Mouse (Mus musculus): Measurements from ENCODE around the gene Epm2a.
"Not testable (repeated sequence)": the region's sequence is repeated elsewhere in the genome, so short reads cannot be mapped to it uniquely, and the experiment has no call there.

Epm2a gene

GRCm38 (mm10) chr10:11343205-11344141, at the start of gene Epm2a:
TSS of gene Epm2a (plus strand) at chr10:11343404.
- peak; percentile 88 to 93 for DNase-seq

GRCm38 (mm10) chr10:11298418-11298817, 44.8 kb upstream of the Epm2a start:
- no peak for DNase-seq

- no peak for DNase-seq
Measured at GRCm38 (mm10) chr10:11305365-11306053, 37.7 kb upstream of the Epm2a start.

GRCm38 (mm10) chr10:11306054-11306367, 37.2 kb upstream of the Epm2a start:
- peak; percentile 55 to 87 for DNase-seq

GRCm38 (mm10) chr10:11309866-11310265, 33.3 kb upstream of the Epm2a start:
- no peak for DNase-seq

- DNase-seq, result no peak
Measured at GRCm38 (mm10) chr10:11310481-11310880, 32.7 kb upstream of the Epm2a start.

GRCm38 (mm10) chr10:11317856-11318454, 25.2 kb upstream of the Epm2a start:
- not testable (repeated sequence) for DNase-seq

GRCm38 (mm10) chr10:11319446-11319970, 23.7 kb upstream of the Epm2a start:
- DNase-seq, result no peak

GRCm38 (mm10) chr10:11322316-11322715, 20.9 kb upstream of the Epm2a start:
- no peak for DNase-seq

GRCm38 (mm10) chr10:11323202-11323898, 19.9 kb upstream of the Epm2a start:
- DNase-seq, result no peak

- no peak for DNase-seq
Measured at GRCm38 (mm10) chr10:11326526-11326925, 16.7 kb upstream of the Epm2a start.

- DNase-seq, result peak; percentile 15 to 33
Measured at GRCm38 (mm10) chr10:11344536-11345468, 1.6 kb downstream of the Epm2a start.

GRCm38 (mm10) chr10:11350243-11350974, 7.2 kb downstream of the Epm2a start:
- DNase-seq, result not testable (repeated sequence)

GRCm38 (mm10) chr10:11354609-11355008, 11.4 kb downstream of the Epm2a start:
- DNase-seq, result no peak

GRCm38 (mm10) chr10:11361985-11362692, 18.9 kb downstream of the Epm2a start:
- peak in 1 of 2 experiments; percentile 23 for DNase-seq

- DNase-seq, result no peak
Measured at GRCm38 (mm10) chr10:11362896-11363487, 19.8 kb downstream of the Epm2a start.

GRCm38 (mm10) chr10:11381302-11381701, 38.1 kb downstream of the Epm2a start:
- DNase-seq, result no peak

GRCm38 (mm10) chr10:11410926-11411325, 67.7 kb downstream of the Epm2a start:
- DNase-seq, result no peak

- DNase-seq, result no peak
Measured at GRCm38 (mm10) chr10:11420071-11420470, 76.9 kb downstream of the Epm2a start.
